Mouse (Mus musculus) layer of hippocampus, postnatal 10 days (tissue): ENCODE results near the gene Plekhh2. TPM values are rescaled to one million over a fixed set of nuclear protein-coding genes. Genes with fewer than 3 reads are reported as not detected.

ENCODE experiments used
- DNase-seq, 2 experiments: peaks; one replicate each; pipeline ENCODE4 v3.0.0; 2021; ENCODE audit warnings: low spot score in 2 of 2
- total RNA-seq, 2 experiments: library from RNA; stranded (reverse); gene quantifications; 2 replicates each; pipeline ENCODE4 v1.2.3; 2021

Plekhh2 gene
- total RNA-seq, 2 experiments from 2014 or later = 4.4 to 5.2 TPM

DNA sequence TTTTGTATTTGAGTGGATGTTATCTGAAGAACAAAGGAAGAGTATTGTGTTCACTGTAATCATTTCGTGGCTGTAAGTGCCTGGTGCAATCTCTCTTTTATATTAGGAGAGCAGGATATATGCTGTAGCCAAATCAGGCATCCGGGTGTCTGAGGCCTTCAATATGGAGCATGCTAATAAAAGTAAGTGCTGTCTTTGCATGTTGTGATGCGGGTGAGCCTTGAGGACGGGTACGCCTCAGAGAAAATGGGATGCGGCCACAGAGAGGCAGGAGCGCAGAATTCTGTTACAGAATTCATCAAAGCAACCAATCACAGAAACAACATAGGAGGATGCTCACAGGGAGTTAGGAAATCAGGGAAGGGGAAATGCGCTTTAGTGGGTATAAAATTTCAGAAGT, 58.1 kb downstream of the Plekhh2 start:
- no peak for DNase-seq

GRCm38 (mm10) chr17:84571629-84572028, 59.9 kb downstream of the Plekhh2 start:
- DNase-seq = peak in 1 of 2 experiments; percentile 36

- DNase-seq = no peak
Observed at GRCm38 (mm10) chr17:84573305-84573704, 61.6 kb downstream of the Plekhh2 start.

GRCm38 (mm10) chr17:84573940-84574339, 62.2 kb downstream of the Plekhh2 start:
- DNase-seq = no peak

GRCm38 (mm10) chr17:84575108-84575507, 63.4 kb downstream of the Plekhh2 start:
- no peak for DNase-seq

- DNase-seq = no peak
Observed at GRCm38 (mm10) chr17:84576621-84577293, 65.1 kb downstream of the Plekhh2 start.

GRCm38 (mm10) chr17:84579249-84579648, 67.6 kb downstream of the Plekhh2 start:
- DNase-seq = no peak

DNA sequence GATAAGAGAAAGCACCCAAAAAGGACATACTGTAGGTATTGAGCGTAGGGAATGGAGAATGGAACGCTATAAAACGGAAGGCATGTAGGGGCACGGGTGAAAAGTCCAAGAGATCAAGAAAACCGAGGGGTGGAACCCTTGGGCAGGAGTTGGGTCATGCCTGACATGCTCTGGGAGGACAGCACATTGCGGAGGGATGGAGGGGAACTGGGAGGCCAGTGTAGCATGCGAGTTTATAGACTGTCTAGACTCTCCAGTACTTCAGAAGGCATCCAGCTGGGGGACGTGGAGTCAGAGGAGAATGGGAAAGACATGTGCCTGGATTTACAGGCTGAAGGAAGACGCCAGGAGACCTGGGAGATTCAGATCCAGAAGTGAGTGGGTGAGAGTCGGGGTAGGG, 68.1 kb downstream of the Plekhh2 start:
- no peak for DNase-seq

DNA sequence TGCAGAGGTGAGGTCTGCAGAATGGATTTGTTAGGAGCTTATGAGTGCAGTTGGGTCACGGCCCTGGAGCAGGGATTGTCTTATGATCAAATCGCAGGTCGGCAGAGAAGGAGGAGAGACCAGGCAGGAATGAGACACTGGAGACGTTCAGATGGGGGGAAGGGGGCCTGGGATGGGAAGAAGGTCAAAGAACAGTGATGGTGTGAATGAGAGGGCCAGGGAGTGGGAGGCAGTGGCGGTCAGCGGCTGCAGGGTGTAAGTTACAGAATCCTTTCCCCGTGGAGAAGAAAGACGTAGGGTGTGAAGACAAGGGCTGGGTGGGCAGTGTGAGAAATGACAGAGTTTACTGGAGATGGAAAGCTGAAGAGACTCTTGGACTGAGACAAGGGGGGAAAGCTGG, 69.1 kb downstream of the Plekhh2 start:
- DNase-seq = no peak

DNA sequence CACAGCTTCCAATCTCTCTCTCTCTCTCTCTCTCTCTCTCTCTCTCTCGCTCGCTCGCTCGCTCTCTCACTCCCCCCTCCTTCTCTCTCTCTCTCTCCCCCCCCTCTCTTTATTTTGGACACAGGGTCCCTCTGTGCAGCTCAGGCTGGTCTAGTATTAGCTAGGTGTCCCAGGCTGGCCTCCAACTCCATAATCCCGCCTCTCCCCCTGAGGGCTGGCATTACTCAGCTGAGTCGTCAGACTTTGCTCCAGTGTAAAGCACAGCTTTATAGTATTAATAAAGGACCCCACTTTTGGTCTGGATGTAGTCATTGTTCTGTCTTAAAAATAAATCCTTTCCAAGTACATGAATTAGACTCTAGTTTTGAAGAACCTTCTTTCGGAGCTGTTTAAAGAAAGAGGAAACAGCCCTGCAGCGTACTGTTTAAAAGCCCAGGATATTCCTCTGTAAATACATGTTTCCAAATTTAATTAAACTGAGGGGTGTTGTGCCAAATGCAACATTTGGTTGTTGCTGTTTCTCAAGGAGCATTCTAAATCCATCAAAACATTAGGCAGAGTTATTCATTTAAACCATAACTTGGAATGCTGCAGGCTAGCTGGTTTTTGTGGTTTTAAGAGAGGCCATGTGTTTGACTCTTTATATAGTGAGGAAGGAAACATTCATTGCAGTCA, 70.2 kb downstream of the Plekhh2 start:
- no peak for DNase-seq

GRCm38 (mm10) chr17:84584107-84584506, 72.4 kb downstream of the Plekhh2 start:
- no peak for DNase-seq

DNA sequence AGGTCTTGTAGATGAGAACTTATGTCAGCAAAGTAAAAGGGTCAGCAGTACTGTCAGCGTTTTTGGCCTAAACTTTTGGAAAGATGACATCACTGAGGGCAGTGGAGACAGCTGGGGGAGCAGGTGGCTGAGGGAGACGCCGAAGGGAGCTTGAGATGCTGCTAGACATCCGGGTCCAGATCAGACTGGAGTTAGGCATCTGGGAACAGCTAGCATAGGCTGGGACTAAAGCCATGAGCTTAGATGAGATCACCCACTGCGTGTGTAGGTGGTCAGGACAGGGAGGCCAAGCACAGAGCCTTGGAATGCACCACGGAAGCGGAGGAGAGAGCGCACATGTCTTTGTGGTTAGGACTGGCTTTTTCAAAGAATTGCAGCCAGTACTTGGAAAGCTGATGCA, 73.4 kb downstream of the Plekhh2 start:
- DNase-seq = no peak

DNA sequence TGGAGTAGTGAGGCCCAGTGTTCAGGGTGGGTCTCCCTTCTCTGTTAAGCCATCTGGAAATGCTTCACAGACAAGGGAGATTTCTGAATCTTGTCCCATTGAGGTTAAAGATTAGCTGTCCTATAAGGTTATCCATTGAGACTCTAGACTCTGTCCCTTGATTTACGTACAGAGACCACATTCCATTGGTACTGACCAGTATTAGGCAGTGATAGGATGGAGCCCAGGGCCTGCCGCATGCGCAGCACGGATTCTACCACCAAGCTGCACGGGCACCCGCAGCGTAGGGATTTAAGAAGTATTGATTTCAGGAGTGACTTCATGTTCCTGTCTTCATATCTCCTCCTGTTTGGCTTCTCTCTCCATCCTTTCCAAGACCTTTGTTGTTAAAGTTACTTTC, 78.4 kb downstream of the Plekhh2 start:
- no peak for DNase-seq

DNA sequence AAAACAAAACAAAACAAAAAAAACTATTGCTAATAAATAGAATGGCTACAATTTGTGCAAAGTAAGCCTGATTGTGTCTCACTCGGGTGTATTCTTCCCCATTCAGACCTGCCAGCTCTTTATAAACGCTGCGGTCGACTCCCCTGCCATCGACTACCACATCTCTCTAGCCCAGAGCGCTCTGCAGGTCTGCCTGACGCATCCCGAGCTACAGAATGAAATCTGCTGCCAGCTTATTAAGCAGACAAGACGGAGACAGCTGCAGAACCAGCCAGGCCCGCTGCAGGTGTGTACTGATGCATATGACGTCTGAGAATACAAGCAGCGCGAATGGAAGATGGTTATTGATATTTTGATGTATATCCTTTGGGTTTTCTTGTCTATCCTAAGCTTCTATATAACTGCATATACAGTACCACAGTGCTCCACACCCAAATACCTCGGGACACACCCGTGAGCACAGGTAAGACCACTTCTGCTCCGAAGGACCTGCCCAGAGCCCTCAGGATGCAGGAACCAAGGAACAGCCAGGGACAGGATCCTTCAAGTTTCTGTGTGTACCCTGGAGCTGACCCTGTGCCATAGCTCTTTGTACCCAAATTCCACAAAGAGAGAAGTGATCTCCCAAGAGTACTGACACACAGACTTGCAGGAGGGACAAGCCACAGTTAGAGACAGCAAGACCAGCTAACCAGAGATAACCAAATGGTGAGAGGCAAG, 79.9 kb downstream of the Plekhh2 start:
- DNase-seq = no peak

- DNase-seq = no peak
Observed at GRCm38 (mm10) chr17:84596015-84596441, 84.3 kb downstream of the Plekhh2 start.

DNA sequence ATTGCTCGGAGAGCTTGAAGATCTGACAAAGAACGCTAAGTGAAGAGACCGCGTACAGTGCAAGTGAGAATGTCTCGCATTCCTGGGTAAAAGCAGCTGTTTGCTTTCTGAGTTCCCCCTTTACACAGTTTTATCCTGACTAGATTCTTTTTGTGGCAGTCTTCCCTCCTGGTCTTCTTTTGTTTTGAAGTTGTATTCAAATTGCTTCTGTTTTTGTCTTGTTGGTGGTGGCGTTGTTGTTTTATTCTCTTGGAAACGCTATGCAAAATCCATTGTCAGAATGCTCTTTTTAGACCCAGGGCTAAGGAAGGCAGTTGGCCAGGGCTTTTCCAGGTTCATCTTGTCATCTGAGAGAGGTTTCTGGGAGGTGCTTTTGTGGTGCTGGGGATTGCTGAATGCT, 84.8 kb downstream of the Plekhh2 start:
- no peak for DNase-seq

DNA sequence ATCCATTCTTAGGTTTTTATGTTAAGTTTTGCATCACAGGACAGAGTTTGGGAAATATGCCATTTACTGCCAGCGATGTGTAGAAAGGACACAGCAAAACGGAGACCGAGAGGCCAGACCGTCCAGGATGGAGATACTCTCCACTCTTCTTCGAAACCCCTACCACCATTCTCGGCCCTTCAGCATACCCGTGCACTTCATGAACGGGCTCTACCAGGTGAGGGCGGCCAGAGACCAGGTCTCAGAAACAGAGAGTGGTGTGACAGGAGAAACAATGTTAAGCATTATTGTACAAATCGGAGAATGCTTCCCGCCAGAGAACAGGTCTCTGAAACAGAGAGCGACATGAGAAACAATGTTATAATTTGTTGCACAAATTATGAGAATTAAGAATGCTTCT, 86.2 kb downstream of the Plekhh2 start:
- no peak for DNase-seq

- DNase-seq = no peak
Observed at GRCm38 (mm10) chr17:84598928-84599327, 87.2 kb downstream of the Plekhh2 start.

DNA sequence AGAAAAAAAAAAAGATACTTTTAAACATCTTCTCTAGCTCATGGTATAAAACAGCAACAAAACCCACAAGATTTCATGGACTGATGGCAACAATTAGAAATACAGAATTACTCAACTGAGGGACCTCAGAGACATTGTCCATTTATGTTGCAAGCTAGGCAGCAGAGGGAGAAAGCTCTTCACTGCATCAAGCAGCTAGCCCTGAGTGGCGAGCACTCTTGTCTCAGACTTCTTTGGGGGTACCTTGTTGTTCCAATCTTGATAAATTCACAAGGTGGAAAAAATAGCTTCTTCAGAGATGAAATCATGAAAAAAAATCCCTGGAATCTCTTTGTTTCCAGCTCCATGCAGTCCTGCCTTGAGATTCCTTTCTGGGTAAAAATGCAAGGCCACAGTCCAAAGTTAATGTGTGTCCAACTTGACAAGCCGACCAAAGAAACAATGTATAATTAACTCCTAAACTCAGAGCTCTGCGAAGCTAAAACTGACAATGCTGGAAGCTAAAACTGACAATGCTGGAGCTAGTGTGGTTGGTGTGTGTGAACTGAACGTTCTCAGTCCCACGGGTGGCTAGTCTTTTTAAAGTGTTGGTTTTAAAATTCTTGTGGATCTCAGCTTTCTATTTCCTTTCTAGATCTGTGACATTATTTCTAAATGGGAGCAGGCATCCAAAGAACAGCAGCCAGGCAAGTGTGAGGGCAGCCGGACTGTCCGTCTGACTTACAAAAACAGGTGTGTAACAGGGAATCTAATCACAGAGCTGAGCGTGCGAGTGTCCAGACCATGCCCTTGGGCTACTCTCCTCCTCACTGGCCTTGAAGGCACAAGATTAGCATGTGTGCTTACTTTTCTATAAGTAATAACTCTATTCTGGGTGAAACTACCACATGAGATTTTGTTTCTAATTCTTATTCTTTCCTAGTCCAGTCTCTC, 88.6 kb downstream of the Plekhh2 start:
- DNase-seq = no peak

DNA sequence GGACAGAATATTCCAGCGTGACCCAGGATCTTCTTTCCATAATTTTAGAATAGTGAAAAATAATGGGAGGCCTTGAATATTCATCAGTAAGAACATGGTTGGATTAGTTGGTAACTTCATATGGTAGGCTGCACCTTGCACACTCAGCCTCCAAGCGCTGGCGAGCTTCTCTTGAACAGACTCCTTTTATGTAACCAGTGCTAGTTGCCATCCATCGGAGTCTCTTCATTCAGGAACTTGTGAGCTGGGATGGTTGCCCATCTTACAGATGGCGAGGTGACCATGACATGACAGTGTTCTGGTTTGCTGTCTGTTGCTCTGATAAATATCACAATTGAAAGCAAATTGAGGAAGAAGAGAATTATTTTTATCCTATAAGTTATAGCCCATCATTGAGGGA, 90.1 kb downstream of the Plekhh2 start:
- DNase-seq = no peak

- no peak for DNase-seq
Observed at GRCm38 (mm10) chr17:84603202-84603627, 91.5 kb downstream of the Plekhh2 start.
